Mouse (Mus musculus) spleen, adult 2 months (tissue): Measurements from ENCODE around the gene Itga3. TPM values are rescaled to one million over a fixed set of nuclear protein-coding genes. Genes with fewer than 3 reads are reported as not detected.

ENCODE experiments used
- DNase-seq, 2 experiments: peaks; one replicate each; pipeline versions ENCODE4 v3.0.0 to v3.0.0-alpha.2; 2012 to 2021; ENCODE audit warnings: low spot score in 2 of 2, low read depth in 1 of 2
- H3K27ac ChIP-seq: fragments of 200-500 bp; 2 replicates; pipeline ENCODE4 v1.5.1; 2012; ENCODE audit warnings: low read length, inconsistent platforms; ENCODE audit not compliant: insufficient read depth
- H3K27me3 ChIP-seq: fragments of 200-500 bp; 2 replicates; pipeline ENCODE4 v1.6.1; 2012; ENCODE audit warnings: mild to moderate bottlenecking, moderate library complexity, low read length, inconsistent platforms; ENCODE audit not compliant: control insufficient read depth, insufficient read depth
- H3K36me3 ChIP-seq: fragments of 200-500 bp; 2 replicates; pipeline ENCODE4 v1.6.1; 2012; ENCODE audit warnings: mild to moderate bottlenecking, low read length, inconsistent platforms; ENCODE audit not compliant: control insufficient read depth, insufficient read depth
- H3K4me1 ChIP-seq: fragments of 200-500 bp; 2 replicates; pipeline ENCODE4 v1.6.1; 2011; ENCODE audit warnings: inconsistent platforms; ENCODE audit not compliant: control insufficient read depth, insufficient read depth, insufficient read length
- H3K4me3 ChIP-seq: fragments of 200-500 bp; 2 replicates; pipeline ENCODE4 v1.5.1; 2011; ENCODE audit warnings: mild to moderate bottlenecking, inconsistent platforms; ENCODE audit not compliant: insufficient read depth, insufficient read length; ENCODE audit errors: extremely low read depth
- CTCF ChIP-seq: fragments of 200-500 bp; IDR thresholded peaks from 2 replicates; pipeline ENCODE4 v1.5.1; 2011; ENCODE audit warnings: mild to moderate bottlenecking, inconsistent platforms; ENCODE audit not compliant: insufficient read depth, insufficient read length, insufficient replicate concordance; ENCODE audit errors: extremely low read depth
- POLR2A ChIP-seq: fragments of 200-500 bp; IDR thresholded peaks from 2 replicates; pipeline ENCODE4 v1.6.1; 2011; ENCODE audit warnings: low read depth, low read length, inconsistent platforms
- WGBS: fragments of 180-500 bp; shearing (Covaris S2); methylation state at CpG from one replicate; pipeline ENCODE4 v1.1.7; 2018; 5-methylcytosine and 5-hydroxymethylcytosine counted together
- polyA plus RNA-seq: library from polyadenylated mRNA; depleted of rRNA; stranded (reverse); fragments of >200 nt; gene quantifications from 2 replicates; pipeline ENCODE4 v1.2.3, GENCODE M21; 2012

Itga3 gene
- polyA plus RNA-seq, 1 experiment, result 13.9 TPM

GRCm38 (mm10) chr11:95039766-95040165 is 36.8 kb downstream of the Itga3 start:
- H3K27me3 ChIP-seq, result no peaks in the 10 kb centered on the region
- H3K36me3 ChIP-seq, result no peaks in the 10 kb centered on the region
- no peak overlapping the region for H3K4me3 ChIP-seq
- no peak for DNase-seq
- TF ChIP-seq POLR2A (no peak), CTCF (no peak)
- WGBS, result 95% methylated on average over 4 of the region's 4 CpGs
- H3K27ac ChIP-seq, result no peak overlapping the region
- H3K4me1 ChIP-seq, result peaks cover 3% of the 10 kb centered on the region; the same call in 1 of the 2 replicates

GRCm38 (mm10) chr11:95038818-95039655 is 37.6 kb downstream of the Itga3 start:
- DNase-seq, result no peak
- Histone ChIP-seq H3K4me3 (no peak overlapping the region), H3K27me3 (no peaks in the 10 kb centered on the region), H3K27ac (no peak overlapping the region), H3K4me1 (peaks cover 3% of the 10 kb centered on the region; the same call in 1 of the 2 replicates), H3K36me3 (no peaks in the 10 kb centered on the region)
- TF ChIP-seq CTCF (no peak), POLR2A (no peak)
- 91% methylated on average over 13 of the region's 13 CpGs for WGBS

- no peak overlapping the region for H3K4me3 ChIP-seq
- no peaks in the 10 kb centered on the region for H3K36me3 ChIP-seq
- TF ChIP-seq CTCF (no peak), POLR2A (no peak)
- 92% methylated on average over 14 of the region's 14 CpGs for WGBS
- peaks cover 3% of the 10 kb centered on the region; the same call in 1 of the 2 replicates for H3K4me1 ChIP-seq
- no peak overlapping the region for H3K27ac ChIP-seq
- no peak for DNase-seq
- no peaks in the 10 kb centered on the region for H3K27me3 ChIP-seq
Observed at GRCm38 (mm10) chr11:95038156-95038817, 38.3 kb downstream of the Itga3 start.

GRCm38 (mm10) chr11:95037306-95037705 is 39.3 kb downstream of the Itga3 start:
- no peaks in the 10 kb centered on the region for H3K27me3 ChIP-seq
- no peaks in the 10 kb centered on the region for H3K36me3 ChIP-seq
- H3K4me1 ChIP-seq, result peaks cover 3% of the 10 kb centered on the region; the same call in 1 of the 2 replicates
- no peak for TF ChIP-seq POLR2A
- TF ChIP-seq CTCF, result no peak
- no peak overlapping the region for H3K4me3 ChIP-seq
- no peak for DNase-seq
- WGBS, result 84% methylated on average over 6 of the region's 6 CpGs
- H3K27ac ChIP-seq, result no peak overlapping the region

- H3K27ac ChIP-seq, result no peak overlapping the region
- H3K36me3 ChIP-seq, result no peaks in the 10 kb centered on the region
- no peaks in the 10 kb centered on the region for H3K27me3 ChIP-seq
- no peak for DNase-seq
- 93% methylated on average over 5 of the region's 5 CpGs for WGBS
- no peak overlapping the region for H3K4me3 ChIP-seq
- H3K4me1 ChIP-seq, result peaks cover 3% of the 10 kb centered on the region; the same call in 1 of the 2 replicates
- TF ChIP-seq CTCF (no peak), POLR2A (no peak)
Observed at GRCm38 (mm10) chr11:95036521-95036920, 40.1 kb downstream of the Itga3 start.

- no peaks in the 10 kb centered on the region for H3K4me1 ChIP-seq
- 70% methylated on average over 10 of the region's 10 CpGs for WGBS
Observed at GRCm38 (mm10) chr11:95034902-95035301, 41.7 kb downstream of the Itga3 start.

More at GRCm38 (mm10) chr11:95034902-95035301, 41.7 kb downstream of the Itga3 start:
- Histone ChIP-seq H3K4me3 (no peak overlapping the region), H3K27me3 (no peaks in the 10 kb centered on the region), H3K36me3 (no peaks in the 10 kb centered on the region), H3K27ac (no peak overlapping the region)
- no peak for TF ChIP-seq POLR2A
- no peak for TF ChIP-seq CTCF
- no peak for DNase-seq
